Mouse (Mus musculus): ENCODE measurements around the gene Gm20518. TPM values are rescaled to one million over a fixed set of nuclear protein-coding genes. Genes with fewer than 3 reads are reported as not detected.

Gene Gm20518
- polyA plus RNA-seq, 1 experiment: 0.08 TPM

GRCm38 (mm10) chr16:17806581-17807191 lies 84.8 kb downstream of the Gm20518 start:
- no peaks in the 10 kb centered on the region for H3K27me3 ChIP-seq (ENCODE audit: control insufficient read depth, insufficient read depth, insufficient read length)
- peaks cover under 1% of the 10 kb centered on the region for H3K79me2 ChIP-seq (ENCODE audit: control insufficient read depth, insufficient read depth)
- H3ac ChIP-seq (ENCODE audit: control insufficient read depth, insufficient read length): no peak overlapping the region
- peaks cover 4% of the 10 kb centered on the region for H3K36me3 ChIP-seq (ENCODE audit: control insufficient read depth, insufficient read depth)
- no peak overlapping the region for H3K4me3 ChIP-seq
- TF ChIP-seq POLR2AphosphoS2 (IDR thresholded peaks at IDR 0.05; ENCODE audit: insufficient read length, low read depth): no peak
- no peak for TF ChIP-seq TCF3 (IDR thresholded peaks at IDR 0.05; ENCODE audit: insufficient read length, low read depth)
- no peak for TF ChIP-seq E2F4 (IDR thresholded peaks at IDR 0.05; ENCODE audit: insufficient read depth)
- no peak for TF ChIP-seq CEBPB (IDR thresholded peaks at IDR 0.05; ENCODE audit: insufficient read depth, poor library complexity, severe bottlenecking)
- no peak for TF ChIP-seq MYOD1 (IDR thresholded peaks at IDR 0.05; ENCODE audit: control insufficient read depth in 1 of 3, insufficient read length in 2 of 3, low read depth in 2 of 3)
- TF ChIP-seq MYOG (IDR thresholded peaks at IDR 0.05; ENCODE audit: control insufficient read depth in 1 of 3, insufficient read depth in 1 of 3, insufficient read length in 2 of 3, low read depth in 2 of 3): no peak
- TF ChIP-seq MAX (IDR thresholded peaks at IDR 0.05; ENCODE audit: low read depth): no peak
- H3K4me2 ChIP-seq (ENCODE audit: low read depth): no peak overlapping the region

DNA sequence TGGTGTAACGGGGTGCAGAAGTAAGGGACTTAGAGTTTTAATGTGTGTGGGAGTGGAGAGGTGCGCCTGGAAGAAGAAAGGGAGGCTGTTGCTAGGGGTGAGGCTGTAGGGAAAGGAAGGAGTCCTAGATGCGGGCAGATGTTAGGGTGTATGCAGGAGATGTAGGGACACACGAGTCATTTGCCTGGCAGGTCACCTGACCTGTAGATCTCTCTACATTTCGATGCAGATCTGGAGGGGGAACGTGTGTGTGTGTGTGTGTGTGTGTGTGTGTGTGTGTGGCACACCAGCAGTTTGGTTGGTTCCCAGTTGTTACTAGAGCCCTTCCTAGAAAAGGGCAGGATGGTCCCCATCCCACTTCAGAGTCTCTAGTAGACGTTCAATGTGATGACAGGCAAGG lies 86.5 kb downstream of the Gm20518 start:
- H3K79me2 ChIP-seq (ENCODE audit: control insufficient read depth, insufficient read depth): peaks cover 12% of the 10 kb centered on the region
- H3K4me3 ChIP-seq: no peak overlapping the region
- H3K27me3 ChIP-seq (ENCODE audit: control insufficient read depth, insufficient read depth, insufficient read length): no peaks in the 10 kb centered on the region
- no peak overlapping the region for H3K4me2 ChIP-seq (ENCODE audit: low read depth)
- H3ac ChIP-seq (ENCODE audit: control insufficient read depth, insufficient read length): no peak overlapping the region
- peaks cover 4% of the 10 kb centered on the region for H3K36me3 ChIP-seq (ENCODE audit: control insufficient read depth, insufficient read depth)
- TF ChIP-seq E2F4 (IDR thresholded peaks at IDR 0.05; ENCODE audit: insufficient read depth) (no peak), SRF (IDR thresholded peaks at IDR 0.05; ENCODE audit: control insufficient read depth, insufficient read length, low read depth) (no peak), USF1 (IDR thresholded peaks at IDR 0.05; ENCODE audit: low read depth) (no peak), MYOG (IDR thresholded peaks at IDR 0.05; ENCODE audit: control insufficient read depth in 1 of 3, insufficient read depth in 1 of 3, insufficient read length in 2 of 3, low read depth in 2 of 3) (no peak), POLR2A (IDR thresholded peaks at IDR 0.05; ENCODE audit: insufficient read length, low read depth) (no peak), MAX (IDR thresholded peaks at IDR 0.05; ENCODE audit: low read depth) (no peak), TCF3 (IDR thresholded peaks at IDR 0.05; ENCODE audit: insufficient read length, low read depth) (no peak), POLR2AphosphoS2 (IDR thresholded peaks at IDR 0.05; ENCODE audit: insufficient read length, low read depth) (no peak), TCF12 (IDR thresholded peaks at IDR 0.05; ENCODE audit: insufficient read depth, poor library complexity, severe bottlenecking) (no peak), REST (IDR thresholded peaks at IDR 0.05; ENCODE audit: insufficient read depth, insufficient read length) (no peak), MYOD1 (IDR thresholded peaks at IDR 0.05; ENCODE audit: control insufficient read depth in 1 of 3, insufficient read length in 2 of 3, low read depth in 2 of 3) (no peak), CEBPB (IDR thresholded peaks at IDR 0.05; ENCODE audit: insufficient read depth, poor library complexity, severe bottlenecking) (no peak)

- H3K27me3 ChIP-seq (ENCODE audit: control insufficient read depth, insufficient read depth, insufficient read length): no peaks in the 10 kb centered on the region
- TF ChIP-seq SRF (IDR thresholded peaks at IDR 0.05; ENCODE audit: control insufficient read depth, insufficient read length, low read depth) (no peak), POLR2A (IDR thresholded peaks at IDR 0.05; ENCODE audit: insufficient read length, low read depth) (no peak), TCF3 (IDR thresholded peaks at IDR 0.05; ENCODE audit: insufficient read length, low read depth) (no peak), E2F4 (IDR thresholded peaks at IDR 0.05; ENCODE audit: insufficient read depth) (no peak), TCF12 (IDR thresholded peaks at IDR 0.05; ENCODE audit: insufficient read depth, poor library complexity, severe bottlenecking) (no peak), MYOG (IDR thresholded peaks at IDR 0.05; ENCODE audit: control insufficient read depth in 1 of 3, insufficient read depth in 1 of 3, insufficient read length in 2 of 3, low read depth in 2 of 3) (no peak), MAX (IDR thresholded peaks at IDR 0.05; ENCODE audit: low read depth) (no peak), MYOD1 (IDR thresholded peaks at IDR 0.05; ENCODE audit: control insufficient read depth in 1 of 3, insufficient read length in 2 of 3, low read depth in 2 of 3) (no peak), CEBPB (IDR thresholded peaks at IDR 0.05; ENCODE audit: insufficient read depth, poor library complexity, severe bottlenecking) (no peak), USF1 (IDR thresholded peaks at IDR 0.05; ENCODE audit: low read depth) (no peak), REST (IDR thresholded peaks at IDR 0.05; ENCODE audit: insufficient read depth, insufficient read length) (no peak), POLR2AphosphoS2 (IDR thresholded peaks at IDR 0.05; ENCODE audit: insufficient read length, low read depth) (no peak)
Observed at GRCm38 (mm10) chr16:17804449-17804912, 87.0 kb downstream of the Gm20518 start.

DNA sequence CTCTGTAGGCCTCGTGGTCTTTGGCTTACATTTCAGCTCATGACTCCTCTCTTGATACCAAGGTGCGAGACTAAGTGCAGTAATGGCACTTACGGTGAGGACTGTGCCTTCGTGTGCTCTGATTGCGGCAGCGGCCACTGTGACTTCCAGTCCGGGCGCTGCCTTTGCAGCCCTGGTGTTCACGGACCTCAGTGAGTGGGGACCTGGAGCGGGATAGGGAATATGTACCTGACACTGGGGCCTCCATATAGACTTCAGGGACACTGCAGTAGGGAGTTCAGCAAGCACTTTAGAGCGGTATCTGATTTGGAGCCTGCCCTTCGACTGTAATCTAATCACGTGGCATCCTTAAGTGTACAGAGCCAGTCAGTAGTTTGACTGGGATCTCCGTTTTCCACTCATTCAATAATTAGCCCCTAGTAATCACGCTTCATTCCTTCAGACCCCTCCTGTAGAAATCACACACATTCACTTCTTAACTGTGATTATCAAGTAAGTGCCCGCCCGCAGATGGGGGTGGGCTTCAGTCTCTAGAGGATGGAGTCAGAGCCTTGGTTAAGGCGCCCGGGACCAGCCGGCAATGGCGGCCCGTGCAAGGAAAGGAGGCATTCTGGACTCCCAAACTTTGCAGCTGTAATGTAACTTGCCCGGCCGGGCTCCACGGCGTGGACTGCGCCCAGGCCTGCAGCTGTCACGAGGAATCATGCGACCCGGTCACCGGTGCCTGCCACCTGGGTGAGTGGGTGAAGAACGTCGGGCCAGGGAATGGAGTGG lies 87.6 kb downstream of the Gm20518 start:
- Histone ChIP-seq H3K36me3 (ENCODE audit: control insufficient read depth, insufficient read depth) (peaks cover 4% of the 10 kb centered on the region), H3K4me2 (ENCODE audit: low read depth) (no peak overlapping the region), H3K79me2 (ENCODE audit: control insufficient read depth, insufficient read depth) (peaks cover 23% of the 10 kb centered on the region), H3K27me3 (ENCODE audit: control insufficient read depth, insufficient read depth, insufficient read length) (no peaks in the 10 kb centered on the region), H3K4me3 (no peak overlapping the region), H3ac (ENCODE audit: control insufficient read depth, insufficient read length) (no peak overlapping the region)
- TF ChIP-seq USF1 (IDR thresholded peaks at IDR 0.05; ENCODE audit: low read depth): no peak
- TF ChIP-seq E2F4 (IDR thresholded peaks at IDR 0.05; ENCODE audit: insufficient read depth): no peak
- TF ChIP-seq SRF (IDR thresholded peaks at IDR 0.05; ENCODE audit: control insufficient read depth, insufficient read length, low read depth): no peak
- TF ChIP-seq REST (IDR thresholded peaks at IDR 0.05; ENCODE audit: insufficient read depth, insufficient read length): no peak
- TF ChIP-seq MAX (IDR thresholded peaks at IDR 0.05; ENCODE audit: low read depth): no peak

More at GRCm38 (mm10) chr16:17804449-17804912, 87.0 kb downstream of the Gm20518 start:
- Histone ChIP-seq H3K4me2 (ENCODE audit: low read depth) (no peak overlapping the region), H3K4me3 (no peak overlapping the region), H3ac (ENCODE audit: control insufficient read depth, insufficient read length) (no peak overlapping the region), H3K36me3 (ENCODE audit: control insufficient read depth, insufficient read depth) (peaks cover 4% of the 10 kb centered on the region), H3K79me2 (ENCODE audit: control insufficient read depth, insufficient read depth) (peaks cover 17% of the 10 kb centered on the region)
